Mouse (Mus musculus): Measurements from ENCODE around the gene Mrpl21.

Gene Mrpl21

GRCm38 (mm10) chr19:3304017-3304416 lies 21.3 kb downstream of the Mrpl21 start:
- DNase-seq, result no peak

GRCm38 (mm10) chr19:3307175-3307949 lies 24.7 kb downstream of the Mrpl21 start:
- DNase-seq, result no peak

- DNase-seq, result no peak
These were observed 36.6 kb downstream of the Mrpl21 start for GRCm38 (mm10) chr19:3319341-3319740.

GRCm38 (mm10) chr19:3320086-3320485 lies 37.4 kb downstream of the Mrpl21 start:
- no peak for DNase-seq

GRCm38 (mm10) chr19:3320801-3321200 lies 38.1 kb downstream of the Mrpl21 start:
- DNase-seq, result no peak

- no peak for DNase-seq
These were observed 38.9 kb downstream of the Mrpl21 start for GRCm38 (mm10) chr19:3321617-3322016.

- no peak for DNase-seq
These were observed 39.7 kb downstream of the Mrpl21 start, which contains the start of gene Cpt1a for GRCm38 (mm10) chr19:3322261-3322969. Gene Cpt1a (plus strand): TSS chr19:3322334.

GRCm38 (mm10) chr19:3323201-3323621 lies 40.5 kb downstream of the Mrpl21 start:
- peak; percentile 65 for DNase-seq

- DNase-seq, result peak; percentile 31
These were observed 41.1 kb downstream of the Mrpl21 start for GRCm38 (mm10) chr19:3323753-3324270.

GRCm38 (mm10) chr19:3324271-3324811 lies 41.6 kb downstream of the Mrpl21 start:
- DNase-seq, result peak; percentile 17

- DNase-seq, result peak; percentile 74
These were observed 42.4 kb downstream of the Mrpl21 start for GRCm38 (mm10) chr19:3324931-3325711.

GRCm38 (mm10) chr19:3325771-3326478 lies 43.2 kb downstream of the Mrpl21 start:
- DNase-seq, result no peak

- no peak for DNase-seq
These were observed 43.9 kb downstream of the Mrpl21 start for GRCm38 (mm10) chr19:3326479-3327047.

- no peak for DNase-seq
These were observed 50.5 kb downstream of the Mrpl21 start for GRCm38 (mm10) chr19:3333247-3333646.

GRCm38 (mm10) chr19:3333694-3334515 lies 51.2 kb downstream of the Mrpl21 start:
- no peak for DNase-seq

- DNase-seq, result no peak
These were observed 51.8 kb downstream of the Mrpl21 start for GRCm38 (mm10) chr19:3334550-3334949.

- no peak for DNase-seq
These were observed 53.2 kb downstream of the Mrpl21 start for GRCm38 (mm10) chr19:3335917-3336316.

GRCm38 (mm10) chr19:3336485-3337255 lies 54.0 kb downstream of the Mrpl21 start:
- DNase-seq, result no peak

GRCm38 (mm10) chr19:3339187-3339586 lies 56.5 kb downstream of the Mrpl21 start:
- DNase-seq, result no peak

GRCm38 (mm10) chr19:3341021-3341420 lies 58.3 kb downstream of the Mrpl21 start:
- peak; percentile 34 for DNase-seq
